Mouse (Mus musculus) left cerebral cortex, postnatal 36 days (tissue): ENCODE measurements around the gene Cbx5. TPM values are rescaled to one million over a fixed set of nuclear protein-coding genes. Genes with fewer than 3 reads are reported as not detected.
A peak's percentile ranks its signal among the peaks of the same experiment; 100 is the strongest.
"Not testable (repeated sequence)": the region's sequence is repeated elsewhere in the genome, so short reads cannot be mapped to it uniquely, and the experiment has no call there.

ENCODE experiments used
- DNase-seq, 2 experiments: peaks; one replicate each; pipeline ENCODE4 v3.0.0; 2021 to 2022; ENCODE audit warnings: low spot score in 2 of 2, mixed read lengths in 1 of 2
- intact Hi-C: fragments of 180-260 bp; cut with DNase I; formaldehyde crosslinking; loops from one replicate; pipeline ENCODE4 v1.15.1; 2025
- total RNA-seq, 2 experiments: library from RNA; stranded (reverse); gene quantifications; 2 replicates each; pipeline ENCODE4 v1.2.3; 2021

Gene Cbx5
- total RNA-seq, 2 experiments from 2014 or later: 158 to 174 TPM

DNA sequence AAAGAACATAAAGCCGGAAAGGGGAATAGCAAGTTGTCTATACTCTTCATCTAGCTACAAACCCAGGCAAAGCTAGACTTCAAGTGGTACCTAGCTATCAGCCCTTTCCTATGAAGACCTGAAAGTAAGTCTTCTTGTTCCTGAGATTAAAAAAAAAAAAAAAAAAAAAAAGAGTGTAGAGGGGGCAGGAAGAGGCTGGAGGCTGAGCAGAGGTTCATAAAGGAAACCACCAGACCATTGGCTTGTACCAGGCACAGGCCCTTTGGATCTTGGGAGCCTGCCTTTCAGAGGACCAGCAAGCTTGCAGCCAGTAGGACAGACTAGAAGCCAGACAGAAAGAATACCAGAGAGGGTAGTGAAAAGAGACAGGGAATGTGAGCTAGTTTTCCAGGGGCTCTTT lies 13.7 kb upstream of the Cbx5 start:
- intact Hi-C loops: no loop called here
- DNase-seq: no peak

DNA sequence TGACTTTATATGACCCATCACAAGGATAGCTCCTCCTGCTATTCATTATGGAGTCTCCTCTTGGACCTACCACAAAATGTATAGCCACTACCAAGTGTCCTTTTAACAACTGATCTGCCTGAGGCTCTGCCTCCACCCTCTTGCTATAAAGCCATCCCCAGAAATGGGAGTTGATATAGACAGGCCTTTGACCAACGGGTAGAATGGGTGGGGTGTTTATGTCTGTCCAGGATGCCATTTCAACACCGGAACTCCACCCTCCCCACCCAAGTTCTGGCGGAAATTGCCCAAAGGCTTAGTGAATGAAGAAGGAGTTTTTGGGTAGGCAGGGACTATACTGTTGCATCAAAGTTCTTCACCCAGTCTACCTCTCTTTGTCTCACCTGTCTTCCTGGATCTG lies 13.0 kb upstream of the Cbx5 start:
- intact Hi-C loops: no loop called here
- DNase-seq: no peak

DNA sequence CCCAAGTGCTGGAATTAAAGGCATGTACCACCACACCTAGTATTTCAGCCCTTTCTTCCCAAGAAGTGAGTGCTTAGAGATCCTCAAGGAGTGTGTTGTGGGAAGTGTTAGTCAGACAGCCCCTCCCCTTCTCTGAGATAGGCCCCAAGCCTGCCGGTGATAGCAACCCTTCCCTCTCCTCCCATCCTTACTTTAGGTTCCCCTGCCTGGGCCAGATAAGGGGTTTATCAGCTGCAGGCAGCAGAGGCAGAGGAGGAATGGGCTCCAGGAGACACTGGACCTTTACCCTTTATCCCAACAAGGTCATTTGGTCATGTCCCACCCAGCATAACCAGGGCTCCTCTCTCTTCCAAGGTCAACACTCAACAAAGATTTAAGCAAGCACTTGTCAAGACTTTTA lies 12.0 kb upstream of the Cbx5 start:
- intact Hi-C loops: no loop called here
- DNase-seq: no peak

DNA sequence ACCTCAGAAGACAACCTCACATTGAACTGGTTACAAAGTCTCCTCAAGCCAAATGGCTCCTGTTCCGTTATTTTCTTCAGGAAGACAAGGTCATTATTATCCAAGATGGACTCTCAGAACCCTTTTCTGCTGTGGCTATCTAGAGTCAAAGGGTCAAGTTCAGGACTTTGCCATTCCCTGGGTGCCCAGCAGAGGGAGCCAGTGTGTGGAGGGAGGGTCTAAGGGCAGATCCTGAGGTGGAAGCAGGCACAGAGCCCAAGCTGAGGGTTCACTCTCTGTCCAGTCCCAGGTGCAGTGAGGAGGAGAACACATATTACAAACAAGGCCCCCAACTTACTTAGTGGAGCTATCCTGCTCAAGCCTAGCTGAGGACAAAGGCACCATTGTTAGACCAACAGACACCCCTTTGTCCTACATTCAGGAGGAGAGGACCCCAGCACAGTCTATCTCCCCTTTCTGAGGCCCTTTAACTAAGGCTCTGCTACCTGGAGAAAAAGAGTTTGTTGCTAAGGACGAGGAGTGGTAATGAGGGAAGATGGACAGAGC lies 10.7 kb upstream of the Cbx5 start:
- intact Hi-C loops: no loop called here
- peak in 1 of 2 experiments; percentile 39 for DNase-seq

DNA sequence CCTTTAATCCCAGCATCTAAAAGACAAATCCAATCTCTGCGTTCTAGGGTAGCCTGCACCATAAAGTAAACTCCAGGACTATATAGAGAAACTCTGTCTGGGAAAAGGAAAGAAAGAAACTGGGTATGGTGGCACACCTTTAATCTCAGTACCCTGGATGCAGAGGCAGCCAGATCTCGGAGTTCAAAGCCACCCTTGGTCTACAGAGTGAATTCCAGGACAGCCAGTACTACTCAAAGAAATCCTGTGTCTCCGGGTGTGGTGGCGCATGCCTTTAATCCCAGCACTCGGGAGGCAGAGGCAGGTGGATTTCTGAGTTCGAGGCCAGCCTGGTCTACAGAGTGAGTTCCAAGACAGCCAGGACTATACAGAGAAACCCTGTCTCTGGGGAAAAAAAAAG lies 9.9 kb upstream of the Cbx5 start:
- not testable (repeated sequence) for DNase-seq
- intact Hi-C loops: loop anchor here (2.0 kb wide), 1 partner anchor 57 kb away; no protein-coding TSS in a partner anchor

DNA sequence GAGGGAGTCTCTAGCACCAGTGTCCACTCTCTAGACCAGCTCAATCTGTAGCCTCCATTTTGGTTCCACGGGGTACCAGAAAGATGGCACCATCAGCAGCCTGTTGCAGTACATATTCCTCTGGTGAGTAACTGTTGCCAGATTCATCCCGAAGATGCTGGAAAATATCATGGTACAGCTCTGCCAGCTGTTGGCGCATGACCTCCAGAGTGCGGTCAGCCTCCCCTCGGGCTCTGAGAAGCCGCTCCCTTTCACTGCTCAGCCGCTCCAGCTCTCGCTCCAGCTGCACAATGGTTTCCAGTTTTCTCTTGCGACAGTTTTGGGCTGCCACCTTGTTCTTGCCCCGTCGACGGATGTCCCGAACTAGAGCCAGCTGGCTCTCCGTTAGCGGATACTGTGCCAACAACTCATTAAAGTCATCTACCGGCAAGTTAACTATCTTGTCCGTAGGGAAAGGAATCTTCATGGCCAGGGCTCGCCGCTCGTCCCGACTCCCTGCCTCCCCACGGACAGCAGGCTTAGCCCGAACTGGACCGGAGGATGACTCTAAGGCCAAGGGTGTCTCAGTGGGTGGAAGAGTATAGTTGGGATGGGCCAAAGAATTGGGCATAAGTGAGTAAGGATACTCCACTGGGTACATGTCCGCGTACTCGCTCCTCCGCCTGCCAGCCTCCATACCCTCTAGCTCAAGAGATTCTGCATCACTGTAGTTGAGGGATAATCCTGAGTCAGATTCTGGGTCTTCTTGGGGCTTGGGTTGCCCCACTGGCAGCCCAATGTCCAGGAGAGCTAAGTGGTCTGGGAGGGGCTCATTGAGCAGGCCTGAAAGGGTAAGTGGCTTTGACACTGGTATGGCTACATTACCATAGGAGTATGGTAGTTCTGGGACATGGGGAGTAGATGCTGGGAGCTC lies 9.0 kb upstream of the Cbx5 start:
- no peak for DNase-seq
- intact Hi-C loops: loop anchor here (2.0 kb wide), 1 partner anchor 58 kb away; no protein-coding TSS in a partner anchor

DNA sequence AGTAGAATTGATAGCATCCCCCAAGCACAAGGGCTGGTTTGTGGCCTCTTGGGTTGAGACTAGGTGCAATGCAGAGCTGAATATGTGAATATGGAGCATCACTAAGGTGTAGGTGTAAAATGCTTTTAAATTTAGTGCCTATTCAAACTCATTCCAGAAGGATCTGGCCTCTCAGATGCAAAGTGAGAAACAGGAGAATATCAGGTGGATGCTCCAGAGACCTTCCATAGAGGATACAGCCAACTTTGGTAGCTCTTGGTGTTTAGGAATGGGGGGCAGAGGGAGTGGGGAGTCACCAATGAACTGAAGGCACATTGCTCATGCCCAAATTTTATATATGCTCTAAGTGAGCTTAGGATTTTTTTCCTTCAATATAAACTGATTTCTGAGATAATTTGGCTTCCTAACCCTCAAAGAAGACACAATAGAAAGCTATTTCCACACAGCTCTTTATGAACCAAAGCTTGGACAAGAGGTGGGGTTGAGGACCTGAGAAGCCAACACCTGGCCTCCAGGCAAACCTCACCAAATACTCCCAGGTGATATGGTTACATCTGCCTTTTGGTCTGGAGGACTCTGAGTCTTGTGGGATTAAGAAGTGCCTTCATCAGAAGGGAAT lies 8.3 kb upstream of the Cbx5 start:
- intact Hi-C loops: loop anchor here (2.0 kb wide), 1 partner anchor 59 kb away; no protein-coding TSS in a partner anchor
- no peak for DNase-seq

DNA sequence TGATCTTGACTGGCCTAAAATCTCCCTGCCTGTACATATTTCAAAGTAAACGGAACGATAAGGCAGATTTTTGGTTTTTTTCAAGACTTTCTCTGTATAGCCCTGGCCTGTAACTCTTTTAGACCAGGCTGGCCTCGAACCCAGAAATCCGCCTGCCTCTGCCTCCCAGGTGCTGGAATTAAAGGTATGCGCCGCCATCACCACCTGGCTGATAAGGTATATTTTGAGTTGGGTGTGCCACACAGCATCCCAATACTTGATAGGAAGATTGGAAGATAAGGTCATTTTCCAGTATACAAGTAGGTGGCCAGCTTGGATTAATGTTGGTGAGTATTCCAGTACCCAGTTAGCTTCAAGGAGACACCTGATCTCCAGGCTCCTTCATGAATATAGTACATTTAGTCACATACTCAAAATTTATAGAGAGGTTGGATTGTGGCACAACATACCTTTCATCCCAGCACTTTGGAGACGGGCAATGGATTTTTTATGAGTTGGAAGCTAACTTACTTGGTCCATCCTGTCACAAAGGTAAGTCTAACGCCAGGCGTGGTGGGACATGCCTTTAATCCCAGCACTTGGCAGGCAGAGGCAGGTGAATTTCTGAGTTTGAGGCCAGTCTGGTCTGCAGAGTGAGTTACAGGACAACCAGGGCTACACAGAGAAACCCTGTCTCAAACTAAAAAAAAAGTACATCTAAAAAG lies 7.6 kb upstream of the Cbx5 start:
- no peak for DNase-seq
- intact Hi-C loops: no loop called here

DNA sequence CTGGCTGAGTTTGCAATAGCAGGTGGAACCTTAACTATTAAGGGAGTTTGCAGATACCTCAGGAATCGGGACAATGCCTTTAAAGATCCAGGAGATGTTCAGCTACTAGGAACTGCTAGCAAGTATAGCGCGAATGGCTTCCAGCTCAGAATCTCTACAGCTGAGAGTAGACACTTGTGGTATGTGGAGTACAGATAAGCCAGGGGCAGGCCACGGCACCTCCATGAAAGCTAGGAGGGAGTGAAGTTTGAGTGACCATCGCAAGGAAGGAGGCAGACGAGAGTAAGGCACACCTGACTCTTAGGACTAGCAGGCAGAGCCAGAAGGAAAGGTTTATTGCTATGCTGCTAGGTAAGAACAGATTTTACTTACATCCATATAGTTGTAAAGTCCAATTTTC lies 6.0 kb upstream of the Cbx5 start:
- DNase-seq: no peak
- intact Hi-C loops: no loop called here

DNA sequence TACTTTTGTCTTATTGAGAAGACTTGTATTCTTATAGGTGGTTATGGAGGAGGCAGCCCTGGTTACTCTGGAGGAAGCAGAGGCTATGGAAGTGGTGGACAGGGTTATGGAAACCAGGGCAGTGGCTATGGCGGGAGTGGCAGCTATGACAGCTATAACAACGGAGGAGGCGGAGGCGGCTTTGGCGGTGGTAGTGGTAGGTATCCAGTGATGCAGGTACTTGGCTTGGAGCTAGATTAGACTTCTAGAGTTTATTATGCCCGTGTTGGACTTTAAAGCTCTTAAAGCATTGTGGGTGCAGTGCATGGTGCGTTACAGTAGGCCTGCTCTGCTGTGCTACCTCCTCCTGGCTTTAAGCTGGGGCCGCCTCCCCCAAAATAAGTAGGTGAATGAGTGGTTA lies 3.3 kb upstream of the Cbx5 start:
- intact Hi-C loops: loop anchor here (5.0 kb wide), 1 partner anchor 41 kb away; no protein-coding TSS in a partner anchor
- no peak for DNase-seq

DNA sequence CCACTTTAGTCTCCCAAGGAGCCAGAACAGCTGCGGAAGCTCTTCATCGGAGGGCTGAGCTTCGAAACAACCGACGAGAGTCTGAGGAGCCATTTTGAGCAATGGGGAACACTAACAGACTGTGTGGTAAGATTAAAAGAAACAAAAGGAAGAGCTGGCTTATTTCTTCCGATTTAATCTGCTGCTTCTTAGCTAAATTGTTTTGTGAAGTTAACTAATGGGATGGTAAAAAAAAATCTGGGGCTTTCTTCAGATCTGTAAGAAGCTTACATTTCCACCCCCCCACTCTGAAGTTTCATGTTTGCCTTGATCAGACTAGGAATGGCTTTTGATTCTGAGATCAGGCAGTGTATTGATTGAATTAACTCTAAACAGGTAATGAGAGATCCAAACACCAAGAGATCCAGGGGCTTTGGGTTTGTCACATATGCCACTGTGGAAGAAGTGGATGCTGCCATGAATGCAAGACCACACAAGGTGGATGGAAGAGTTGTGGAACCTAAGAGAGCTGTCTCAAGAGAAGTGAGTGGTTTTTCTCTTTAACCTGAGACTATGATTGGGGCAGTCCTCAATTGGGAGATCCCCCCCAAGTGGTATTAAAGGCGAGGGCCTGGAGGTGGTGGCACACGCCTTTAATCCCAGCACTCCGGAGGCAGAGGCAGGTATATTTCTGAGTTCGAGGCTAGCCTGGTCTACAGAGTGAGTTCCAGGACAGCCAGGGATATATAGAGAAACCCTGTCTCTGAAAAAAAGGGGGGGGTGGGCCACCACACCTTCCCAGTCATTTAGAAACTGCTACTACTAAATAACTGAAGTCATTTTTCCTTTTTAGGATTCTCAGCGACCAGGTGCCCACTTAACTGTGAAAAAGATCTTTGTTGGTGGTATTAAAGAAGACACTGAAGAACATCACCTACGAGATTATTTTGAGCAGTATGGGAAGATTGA lies 1.7 kb upstream of the Cbx5 start:
- DNase-seq: not testable (repeated sequence)
- intact Hi-C loops: loop anchor here (2.0 to 5.0 kb wide), 2 partner anchors 31 to 39 kb away; partner anchors contain the start of gene Copz1

DNA sequence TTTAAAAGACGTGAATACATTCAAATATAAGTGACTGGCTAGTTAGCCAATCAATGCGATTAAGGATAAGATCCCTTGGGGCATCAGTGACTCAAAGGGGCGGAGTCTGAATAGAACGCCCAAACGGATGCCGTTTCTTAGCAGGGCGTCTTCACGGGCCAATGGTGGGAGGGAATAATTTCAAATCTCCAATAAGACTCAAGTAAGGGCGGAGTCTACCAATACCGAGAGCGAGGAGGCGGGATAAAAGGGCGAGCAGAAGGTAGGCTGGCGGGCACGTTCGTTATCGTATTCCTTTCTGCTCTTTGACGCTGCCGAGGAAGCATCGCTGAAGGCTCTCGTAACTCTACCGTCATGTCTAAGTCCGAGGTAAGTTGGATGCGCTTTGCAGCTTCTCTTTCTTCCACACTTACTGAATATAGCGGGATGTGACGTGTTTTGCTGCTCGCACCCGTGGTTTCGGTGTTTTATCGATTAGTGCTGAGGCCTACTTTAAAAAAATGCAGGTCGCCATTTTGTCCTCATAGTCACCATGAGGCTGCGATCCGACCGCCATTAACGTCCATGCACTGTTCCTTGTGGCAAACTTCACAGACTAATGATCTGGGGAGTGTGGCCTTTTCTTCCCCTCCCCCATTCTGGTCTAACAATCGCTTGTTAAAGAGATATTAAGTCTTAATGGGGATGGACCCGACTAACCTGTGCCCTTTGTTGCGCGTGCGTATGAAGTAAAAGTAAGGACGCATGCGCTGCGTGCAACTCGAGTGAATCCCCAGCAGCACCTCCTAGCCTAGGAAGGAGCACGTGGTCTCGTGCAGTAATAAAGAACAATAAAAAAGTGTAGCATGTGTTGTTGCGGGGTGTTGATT lies 778 bp upstream of the Cbx5 start, which contains the start of gene Hnrnpa1:
TSS of gene Hnrnpa1 (plus strand) at position 273 of the 869 bp plus-strand sequence.
- intact Hi-C loops: loop anchor here (2.0 to 5.0 kb wide), 2 partner anchors 32 to 38 kb away; partner anchors contain the start of gene Copz1

DNA sequence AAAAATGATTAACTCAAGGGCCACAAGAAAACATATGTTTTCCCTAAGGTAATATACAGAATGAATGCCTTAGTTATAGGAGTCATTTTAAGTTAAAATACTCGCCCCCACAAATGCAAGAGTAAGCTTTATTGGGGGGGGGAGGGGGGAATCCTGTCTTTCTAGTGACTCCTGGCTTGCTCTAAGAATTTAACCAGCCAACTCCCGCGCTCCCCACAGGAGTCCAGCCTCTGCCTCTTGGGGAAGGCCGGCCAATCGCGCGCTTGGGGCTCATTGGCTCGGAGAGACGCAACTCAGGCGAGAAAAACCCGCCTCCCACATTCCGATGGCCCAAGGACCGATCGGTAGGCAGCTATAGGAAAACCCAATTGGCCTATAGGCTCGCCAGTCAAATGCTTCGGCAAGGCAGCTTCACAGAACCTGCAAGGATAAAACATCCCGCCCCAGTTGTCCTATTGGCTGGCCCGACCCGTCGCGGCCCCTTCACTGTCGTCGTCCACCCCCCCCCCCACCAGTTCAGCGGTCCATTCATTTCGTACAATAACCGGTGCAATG lies 409 bp downstream of the Cbx5 start:
- intact Hi-C loops: no loop called here
- DNase-seq: peak; percentile 91

More for the DNA sequence above, 778 bp upstream of the Cbx5 start, which contains the start of gene Hnrnpa1:
- peak; percentile 91 to 93 for DNase-seq

DNA sequence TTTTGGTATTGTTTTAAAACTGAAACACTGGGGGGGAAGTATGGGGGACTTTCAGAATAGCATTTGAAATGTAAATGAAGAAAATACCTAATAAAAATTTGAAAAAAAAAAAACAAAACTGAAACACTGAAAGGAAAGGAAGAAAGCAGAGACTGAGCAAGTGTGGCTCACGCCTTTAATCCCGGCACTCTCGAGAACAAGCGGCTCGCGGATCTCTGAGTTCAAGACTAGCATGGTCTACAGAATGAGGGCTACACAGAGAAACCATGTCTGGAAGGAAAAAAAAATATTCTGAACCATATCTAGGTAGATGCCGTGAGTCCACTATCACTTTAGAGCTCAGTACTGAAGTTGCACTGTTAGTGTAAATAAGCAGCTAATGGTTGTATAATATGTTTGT lies 2.3 kb downstream of the Cbx5 start:
- intact Hi-C loops: no loop called here
- DNase-seq: no peak

DNA sequence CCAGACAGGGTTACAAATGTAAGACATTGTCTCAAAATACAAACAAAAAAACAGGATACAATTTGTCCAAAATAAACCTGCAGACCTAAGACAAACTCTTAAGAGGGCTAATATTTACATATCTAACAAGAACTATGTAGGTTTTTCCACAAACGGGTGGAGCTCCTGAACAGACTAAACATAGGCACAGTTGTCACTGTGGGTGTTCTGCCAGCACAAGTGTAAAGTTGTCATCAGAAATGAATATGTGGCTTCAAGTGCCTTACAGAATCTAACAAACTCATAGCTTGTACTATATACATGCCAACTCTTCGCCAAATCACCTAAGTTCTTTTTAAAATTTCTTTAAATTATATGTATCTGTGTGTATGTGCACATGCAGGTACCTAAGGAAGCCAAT lies 6.5 kb downstream of the Cbx5 start:
- no peak for DNase-seq
- intact Hi-C loops: no loop called here

DNA sequence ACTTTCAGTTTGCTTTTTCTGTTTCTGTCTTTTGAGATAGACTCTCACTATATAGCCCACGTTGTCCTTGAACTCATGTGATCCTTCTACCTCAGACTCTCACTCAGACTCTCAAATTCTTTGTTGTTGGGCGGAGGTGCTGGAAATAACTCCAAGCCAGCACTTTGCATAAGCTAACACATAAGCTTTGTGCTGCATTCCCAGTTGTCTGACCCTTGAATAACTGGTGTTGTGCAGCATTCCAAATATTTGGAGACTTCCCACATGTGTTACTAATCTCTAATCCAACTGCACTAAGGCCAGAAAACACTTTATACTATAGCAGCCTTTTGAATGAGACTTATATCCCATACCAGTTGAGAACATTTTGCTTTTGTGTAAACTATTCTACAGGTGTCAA lies 10.7 kb downstream of the Cbx5 start:
- DNase-seq: no peak
- intact Hi-C loops: no loop called here

DNA sequence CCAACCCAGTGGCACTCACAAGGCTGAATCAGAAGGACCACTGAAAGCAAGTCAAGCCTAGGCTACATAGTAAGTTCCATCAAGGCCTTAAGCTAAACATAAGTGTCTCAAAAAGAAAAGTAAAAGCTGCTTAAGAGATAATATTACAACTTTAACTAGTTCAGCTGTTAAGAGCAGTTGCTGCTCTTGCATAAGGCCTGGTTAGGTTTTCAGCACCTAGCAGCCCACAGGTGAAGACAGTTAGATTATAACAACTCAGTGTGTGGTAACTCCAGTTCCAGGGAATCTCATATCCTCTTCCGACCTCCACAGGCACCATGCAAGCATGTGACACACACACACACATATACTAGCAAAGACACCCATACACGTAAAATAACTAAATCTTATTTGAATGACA lies 12.0 kb downstream of the Cbx5 start:
- DNase-seq: no peak
- intact Hi-C loops: no loop called here
